Mouse (Mus musculus) embryonic facial prominence, embryonic 10.5 days (tissue): ENCODE results near the gene Phc2. TPM values are rescaled to one million over a fixed set of nuclear protein-coding genes. Genes with fewer than 3 reads are reported as not detected.

Source experiments
- DNase-seq: peaks from one replicate; pipeline ENCODE4 v3.0.0-alpha.2; 2017; ENCODE audit warnings: low spot score
- H3K27ac ChIP-seq: fragments of 300-500 bp; sonication (generic); replicated peaks from 2 replicates; pipeline ENCODE4 v1.5.1; 2016; ENCODE audit warnings: mild to moderate bottlenecking
- H3K27me3 ChIP-seq: fragments of 300-500 bp; sonication (generic); replicated peaks from 2 replicates; pipeline ENCODE4 v1.6.1; 2016; ENCODE audit warnings: low read depth, mild to moderate bottlenecking; ENCODE audit not compliant: poor library complexity, severe bottlenecking
- H3K36me3 ChIP-seq: fragments of 300-500 bp; sonication (generic); replicated peaks from 2 replicates; pipeline ENCODE4 v1.6.1; 2016; ENCODE audit warnings: mild to moderate bottlenecking, moderate library complexity
- H3K4me1 ChIP-seq: fragments of 300-500 bp; sonication (generic); 2 replicates; pipeline ENCODE4 v1.6.1; 2016
- H3K4me3 ChIP-seq: fragments of 300-500 bp; sonication (generic); 2 replicates; pipeline ENCODE4 v1.5.1; 2016; ENCODE audit warnings: mild to moderate bottlenecking, moderate library complexity
- H3K9me3 ChIP-seq: fragments of 300-500 bp; sonication (generic); 2 replicates; pipeline ENCODE4 v1.6.1; 2016; ENCODE audit warnings: mild to moderate bottlenecking
- WGBS: fragments of 180-500 bp; shearing (Covaris S2); methylation state at CpG from one replicate; pipeline ENCODE4 v1.1.7; 2016; 5-methylcytosine and 5-hydroxymethylcytosine counted together
- polyA plus RNA-seq: library from polyadenylated mRNA; unstranded; fragments of >200 nt; fragmentation: Nextera tagmentation; extraction: Ambion mirVana; gene quantifications from 2 replicates; pipeline ENCODE4 v1.2.1, GENCODE M21; 2016

Phc2 gene
- polyA plus RNA-seq, 1 experiment from 2014 or later: 69.5 TPM

- peak overlapping the region; percentile 52; the same call in 1 of the 2 replicates for H3K27ac ChIP-seq
- peak; percentile 54 for DNase-seq
Observed at GRCm38 (mm10) chr4:128681126-128681525, 26.6 kb downstream of the Phc2 start.

DNA sequence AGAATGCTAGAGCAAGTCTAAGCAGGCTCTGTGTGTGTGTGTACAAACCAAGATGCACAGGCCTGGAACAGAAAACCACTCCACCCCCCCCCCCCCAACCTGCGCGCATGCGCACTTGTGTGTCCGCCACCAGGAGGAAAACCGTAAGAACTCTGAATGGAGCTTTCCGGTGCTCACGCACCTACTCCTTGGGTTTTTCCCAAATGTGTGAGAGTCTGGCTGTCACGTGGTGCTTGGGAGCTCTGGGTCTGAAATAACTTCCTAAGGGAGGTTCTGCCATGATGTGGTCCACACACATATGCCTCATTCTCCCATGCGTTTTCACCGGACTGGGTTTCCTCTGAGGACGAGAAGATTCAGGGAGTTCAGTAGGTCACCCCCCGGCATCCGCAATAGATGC is 27.8 kb downstream of the Phc2 start:
- Histone ChIP-seq H3K4me1 (peaks cover 49% of the 10 kb centered on the region), H3K9me3 (0 out of 2 replicates have a peak, but pooled peaks cover 1% of the 10 kb centered on the region), H3K36me3 (no peaks in the 10 kb centered on the region), H3K27ac (no peak overlapping the region), H3K4me3 (no peak overlapping the region), H3K27me3 (no peaks in the 10 kb centered on the region)
- WGBS: 90% methylated on average over 13 of the region's 13 CpGs
- DNase-seq: no peak

More at GRCm38 (mm10) chr4:128681126-128681525, 26.6 kb downstream of the Phc2 start:
- Histone ChIP-seq H3K4me1 (peaks cover 49% of the 10 kb centered on the region), H3K36me3 (no peaks in the 10 kb centered on the region), H3K4me3 (no peak overlapping the region), H3K27me3 (no peaks in the 10 kb centered on the region), H3K9me3 (no peaks in the 10 kb centered on the region)
- 50% methylated on average over 8 of the region's 8 CpGs for WGBS

DNA sequence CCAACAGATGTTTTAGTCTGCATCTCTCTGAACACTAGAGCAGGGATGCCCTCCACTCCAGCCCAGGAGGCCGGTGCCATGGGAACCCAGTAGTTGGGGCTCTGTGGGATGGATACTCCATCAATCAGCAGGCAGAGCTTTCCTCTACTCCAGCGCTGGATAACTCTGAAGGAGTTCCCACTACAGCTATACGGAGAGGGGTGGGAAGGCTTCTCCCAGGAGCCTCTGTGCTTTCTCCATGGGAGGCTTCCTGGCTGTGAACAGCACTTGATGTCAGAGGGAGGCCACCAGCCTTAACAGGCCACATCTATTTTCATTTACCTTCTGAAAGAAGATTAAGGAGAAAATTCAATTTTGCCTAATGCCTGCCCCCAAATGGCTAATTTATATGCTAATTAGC is 29.2 kb downstream of the Phc2 start:
- H3K27ac ChIP-seq: peak overlapping the region; percentile 49; the same call in 1 of the 2 replicates
- no peak overlapping the region for H3K4me3 ChIP-seq
- peaks cover 4% of the 10 kb centered on the region; the same call in 1 of the 2 replicates for H3K36me3 ChIP-seq
- DNase-seq: no peak
- H3K27me3 ChIP-seq: no peaks in the 10 kb centered on the region
- H3K9me3 ChIP-seq: 0 out of 2 replicates have a peak, but pooled peaks cover 8% of the 10 kb centered on the region
- WGBS: 45% methylated on average over 3 of the region's 3 CpGs
- H3K4me1 ChIP-seq: peaks cover 47% of the 10 kb centered on the region

DNA sequence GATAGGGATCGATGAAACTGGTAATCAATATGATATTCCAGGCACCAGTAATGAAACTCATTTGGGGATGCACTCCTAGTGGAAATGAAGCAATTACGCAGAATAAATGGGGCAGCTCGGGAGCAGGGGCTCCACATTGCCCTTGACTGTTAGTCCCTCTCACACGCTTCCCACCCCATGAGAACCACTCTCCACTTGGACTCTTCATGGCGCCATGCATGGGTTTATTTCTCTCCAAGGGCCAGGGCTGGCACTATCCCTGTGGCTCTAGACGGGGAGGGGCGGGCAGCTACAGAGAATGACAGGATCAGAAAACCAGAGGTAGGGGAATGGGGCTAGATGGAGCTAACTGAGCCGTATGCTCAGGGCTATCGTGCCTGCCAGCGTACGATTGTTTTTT is 29.6 kb downstream of the Phc2 start:
- Histone ChIP-seq H3K4me3 (no peak overlapping the region), H3K27me3 (no peaks in the 10 kb centered on the region), H3K27ac (no peak overlapping the region), H3K36me3 (peaks cover 4% of the 10 kb centered on the region; the same call in 1 of the 2 replicates), H3K4me1 (peaks cover 47% of the 10 kb centered on the region), H3K9me3 (0 out of 2 replicates have a peak, but pooled peaks cover 8% of the 10 kb centered on the region)
- WGBS: 86% methylated on average over 11 of the region's 11 CpGs
- DNase-seq: no peak

- DNase-seq: peak; percentile 64
- Histone ChIP-seq H3K36me3 (peaks cover 4% of the 10 kb centered on the region; the same call in 1 of the 2 replicates), H3K9me3 (0 out of 2 replicates have a peak, but pooled peaks cover 8% of the 10 kb centered on the region), H3K4me1 (peaks cover 65% of the 10 kb centered on the region), H3K27me3 (no peaks in the 10 kb centered on the region), H3K4me3 (peak overlapping the region; percentile 11; the same call in 1 of the 2 replicates), H3K27ac (peak overlapping the region; percentile 68)
- 65% methylated on average over 6 of the region's 6 CpGs for WGBS
Observed at GRCm38 (mm10) chr4:128688513-128688913, 34.0 kb downstream of the Phc2 start.

GRCm38 (mm10) chr4:128688976-128689375 is 34.5 kb downstream of the Phc2 start:
- Histone ChIP-seq H3K27me3 (no peaks in the 10 kb centered on the region), H3K9me3 (0 out of 2 replicates have a peak, but pooled peaks cover 8% of the 10 kb centered on the region), H3K27ac (peak overlapping the region; percentile 68), H3K4me1 (peaks cover 66% of the 10 kb centered on the region), H3K4me3 (peak overlapping the region; percentile 11; the same call in 1 of the 2 replicates), H3K36me3 (peaks cover 4% of the 10 kb centered on the region; the same call in 1 of the 2 replicates)
- 80% methylated on average over 9 of the region's 9 CpGs for WGBS
- DNase-seq: no peak

DNA sequence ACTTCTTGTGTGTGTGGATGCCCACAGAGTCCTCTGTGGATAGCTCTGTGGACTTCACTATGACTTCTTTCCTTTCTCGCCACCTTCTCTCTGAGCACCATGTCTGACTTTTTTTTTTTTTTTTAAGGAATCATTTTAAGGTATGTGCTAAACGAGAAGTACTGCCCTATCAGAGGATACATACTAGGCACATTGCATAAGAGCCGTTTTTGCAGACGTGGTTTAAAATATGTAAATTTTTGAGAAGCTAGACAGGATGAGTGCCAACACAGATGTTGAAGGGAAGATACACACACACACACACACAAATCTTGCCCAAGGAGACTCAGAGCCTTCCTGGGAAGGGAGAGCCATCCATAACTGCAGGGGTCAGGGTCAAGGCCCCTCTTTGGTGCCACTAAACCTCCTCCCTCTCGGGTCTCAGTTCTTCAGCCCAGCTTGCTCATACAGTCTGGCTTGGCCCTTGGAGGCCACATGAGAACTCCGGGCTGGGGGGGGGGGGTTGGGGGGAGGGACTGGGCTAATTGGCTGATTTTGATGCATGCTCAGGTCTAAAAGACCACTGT is 35.3 kb downstream of the Phc2 start:
- H3K36me3 ChIP-seq: peaks cover 4% of the 10 kb centered on the region; the same call in 1 of the 2 replicates
- H3K4me1 ChIP-seq: peaks cover 70% of the 10 kb centered on the region
- no peaks in the 10 kb centered on the region for H3K27me3 ChIP-seq
- no peak for DNase-seq
- H3K27ac ChIP-seq: peak overlapping the region; percentile 68
- H3K9me3 ChIP-seq: 0 out of 2 replicates have a peak, but pooled peaks cover 8% of the 10 kb centered on the region
- 71% methylated on average over 6 of the region's 6 CpGs for WGBS
- H3K4me3 ChIP-seq: 0 out of 2 replicates have a peak overlapping the region, but pooled peaks have one; percentile 3

DNA sequence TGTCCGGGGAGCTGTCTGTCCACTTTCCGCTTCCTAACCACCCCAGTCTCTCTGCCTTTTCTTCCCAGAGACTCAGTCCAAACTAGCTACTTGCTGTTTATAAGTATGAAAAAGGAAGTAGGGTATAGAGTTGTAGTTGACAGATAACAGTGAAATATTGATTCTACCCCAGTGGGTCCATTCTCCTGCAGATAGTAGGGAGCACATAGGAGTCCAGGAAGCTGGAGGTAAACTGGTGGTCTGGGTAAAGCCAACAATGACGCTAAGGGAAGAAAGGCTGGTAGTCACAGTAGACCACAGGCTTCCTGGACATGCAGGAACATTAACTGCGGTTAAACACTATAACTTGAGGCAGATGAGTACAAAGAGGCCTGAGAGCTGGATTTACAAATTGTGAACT is 36.7 kb downstream of the Phc2 start:
- H3K9me3 ChIP-seq: 0 out of 2 replicates have a peak, but pooled peaks cover 8% of the 10 kb centered on the region
- peak overlapping the region; percentile 37 for H3K27ac ChIP-seq
- peaks cover 76% of the 10 kb centered on the region for H3K4me1 ChIP-seq
- DNase-seq: no peak
- H3K36me3 ChIP-seq: peaks cover 4% of the 10 kb centered on the region; the same call in 1 of the 2 replicates
- no peak overlapping the region for H3K4me3 ChIP-seq
- H3K27me3 ChIP-seq: no peaks in the 10 kb centered on the region
- 88% methylated on average over 4 of the region's 4 CpGs for WGBS

DNA sequence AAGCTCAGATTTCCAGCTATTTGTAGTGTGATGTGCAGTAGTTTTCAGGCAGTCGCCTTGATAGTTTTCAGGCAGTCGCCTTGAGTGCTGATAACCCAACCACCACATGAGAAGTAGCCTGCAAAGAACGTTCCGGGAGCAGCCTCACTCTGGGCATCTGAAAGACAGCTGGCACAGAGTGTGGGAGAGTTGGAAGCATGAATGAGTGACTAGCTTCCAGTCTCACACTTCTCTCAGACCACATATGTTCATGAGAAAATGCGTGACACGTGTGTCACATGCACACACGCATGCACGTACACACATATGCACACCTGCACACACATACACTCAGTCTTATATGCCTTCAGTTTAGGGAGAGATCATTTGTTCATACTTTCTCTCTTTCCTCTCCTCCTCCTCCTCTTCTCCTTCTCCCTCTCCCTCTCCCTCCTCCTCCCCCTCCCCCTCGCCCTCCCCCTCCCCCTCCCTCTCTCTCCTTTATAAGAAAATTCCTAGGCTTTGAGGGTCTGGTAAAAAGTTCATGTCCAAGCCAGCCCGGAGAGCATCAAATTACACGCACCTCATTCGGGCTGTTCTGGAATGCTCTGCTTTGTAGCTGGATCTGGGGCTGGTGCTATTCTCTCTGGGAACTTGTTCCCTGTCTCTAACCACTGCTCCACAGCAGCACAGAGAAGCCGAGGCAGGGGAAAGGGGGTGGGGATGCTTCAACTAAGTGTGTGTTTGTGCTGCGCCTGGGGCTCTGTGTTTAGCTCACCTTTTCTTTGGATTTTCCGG is 37.8 kb downstream of the Phc2 start:
- peaks cover 86% of the 10 kb centered on the region for H3K4me1 ChIP-seq
- peak; percentile 69 for DNase-seq
- H3K36me3 ChIP-seq: peaks cover 4% of the 10 kb centered on the region; the same call in 1 of the 2 replicates
- 0 out of 2 replicates have a peak, but pooled peaks cover 6% of the 10 kb centered on the region for H3K9me3 ChIP-seq
- 64% methylated on average over 14 of the region's 15 CpGs for WGBS
- peak overlapping the region; percentile 11; the same call in 1 of the 2 replicates for H3K4me3 ChIP-seq
- H3K27ac ChIP-seq: peak overlapping the region; percentile 80
- no peaks in the 10 kb centered on the region for H3K27me3 ChIP-seq

DNA sequence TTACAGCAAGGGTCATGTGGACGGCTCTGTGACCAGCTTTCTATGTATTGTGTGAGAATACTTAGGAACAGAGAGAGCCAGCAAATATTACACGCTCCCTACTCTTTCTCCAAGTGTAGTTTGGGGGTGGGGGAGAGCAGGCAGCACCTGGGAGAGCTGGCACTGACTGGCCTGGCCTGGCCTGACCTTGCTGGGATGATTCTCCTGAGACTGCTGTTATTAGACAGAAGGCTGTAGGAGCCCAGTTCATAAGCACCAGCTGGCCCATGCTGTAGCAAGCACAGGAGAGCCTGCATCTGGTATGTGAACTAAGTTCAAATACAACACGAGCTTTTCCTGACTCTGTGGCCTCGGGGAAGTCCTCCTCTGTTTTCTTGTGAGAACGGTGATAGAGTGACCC is 38.7 kb downstream of the Phc2 start:
- Histone ChIP-seq H3K27me3 (no peaks in the 10 kb centered on the region), H3K4me3 (no peak overlapping the region), H3K36me3 (no peaks in the 10 kb centered on the region), H3K4me1 (peaks cover 91% of the 10 kb centered on the region), H3K9me3 (no peaks in the 10 kb centered on the region), H3K27ac (peak overlapping the region; percentile 80)
- 47% methylated on average over 5 of the region's 5 CpGs for WGBS
- DNase-seq: peak; percentile 66

GRCm38 (mm10) chr4:128694315-128694714 is 39.8 kb downstream of the Phc2 start:
- no peaks in the 10 kb centered on the region for H3K36me3 ChIP-seq
- no peak overlapping the region for H3K4me3 ChIP-seq
- no peaks in the 10 kb centered on the region for H3K9me3 ChIP-seq
- no peak for DNase-seq
- H3K27me3 ChIP-seq: no peaks in the 10 kb centered on the region
- H3K4me1 ChIP-seq: peaks cover 86% of the 10 kb centered on the region
- H3K27ac ChIP-seq: no peak overlapping the region

DNA sequence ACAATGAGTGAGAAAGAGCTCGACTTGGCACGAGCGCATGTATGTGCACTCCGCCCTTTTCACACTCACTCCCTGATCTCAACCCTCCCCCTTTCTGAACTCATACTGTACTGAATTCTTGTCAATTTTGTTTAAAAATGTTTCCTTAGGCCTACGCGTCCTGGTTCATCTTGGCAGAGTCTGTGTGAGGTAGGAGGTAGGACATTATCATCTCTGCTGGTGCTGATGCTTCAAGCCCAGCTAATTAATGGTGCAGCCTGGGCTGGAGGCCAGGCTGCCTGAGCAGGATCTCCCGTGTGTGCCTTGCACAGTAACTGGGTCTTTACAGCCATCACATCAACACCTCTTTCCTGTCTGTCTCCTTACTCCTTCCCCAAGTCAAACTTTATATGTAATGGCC is 40.6 kb downstream of the Phc2 start:
- no peaks in the 10 kb centered on the region for H3K36me3 ChIP-seq
- no peak for DNase-seq
- WGBS: 89% methylated on average over 7 of the region's 7 CpGs
- H3K27ac ChIP-seq: 0 out of 2 replicates have a peak overlapping the region, but pooled peaks have one; percentile 8
- no peaks in the 10 kb centered on the region for H3K9me3 ChIP-seq
- no peak overlapping the region for H3K4me3 ChIP-seq
- H3K27me3 ChIP-seq: no peaks in the 10 kb centered on the region
- peaks cover 82% of the 10 kb centered on the region for H3K4me1 ChIP-seq
